Mouse (Mus musculus) frontal cortex, postnatal 36 days (tissue): ENCODE results near the gene Nrg4.
"Not testable (repeated sequence)": the region's sequence is repeated elsewhere in the genome, so short reads cannot be mapped to it uniquely, and the experiment has no call there.

Source experiments
- DNase-seq, 2 experiments: peaks; one replicate each; pipeline ENCODE4 v3.0.0; 2022; ENCODE audit warnings: low spot score in 2 of 2

Nrg4 gene

DNA sequence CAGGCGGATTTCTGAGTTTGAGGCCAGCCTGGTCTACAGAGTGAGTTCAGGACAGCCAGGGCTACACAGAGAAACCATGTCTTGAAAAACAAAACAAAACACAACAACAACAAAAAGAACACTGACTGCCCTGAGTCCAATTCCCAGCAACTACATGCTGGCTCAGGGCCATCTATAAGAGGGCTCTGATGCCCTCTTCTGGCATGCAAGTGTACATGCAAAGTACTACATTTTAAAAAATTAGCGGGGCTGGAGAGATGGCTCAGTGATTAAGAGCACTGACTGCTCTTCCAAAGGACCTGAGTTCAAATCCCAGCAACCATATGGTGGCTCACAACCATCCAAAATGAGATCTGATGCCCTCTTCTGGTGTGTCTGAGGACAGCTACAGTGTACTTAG is 74.5 kb downstream of the Nrg4 start:
- DNase-seq = not testable (repeated sequence)

DNA sequence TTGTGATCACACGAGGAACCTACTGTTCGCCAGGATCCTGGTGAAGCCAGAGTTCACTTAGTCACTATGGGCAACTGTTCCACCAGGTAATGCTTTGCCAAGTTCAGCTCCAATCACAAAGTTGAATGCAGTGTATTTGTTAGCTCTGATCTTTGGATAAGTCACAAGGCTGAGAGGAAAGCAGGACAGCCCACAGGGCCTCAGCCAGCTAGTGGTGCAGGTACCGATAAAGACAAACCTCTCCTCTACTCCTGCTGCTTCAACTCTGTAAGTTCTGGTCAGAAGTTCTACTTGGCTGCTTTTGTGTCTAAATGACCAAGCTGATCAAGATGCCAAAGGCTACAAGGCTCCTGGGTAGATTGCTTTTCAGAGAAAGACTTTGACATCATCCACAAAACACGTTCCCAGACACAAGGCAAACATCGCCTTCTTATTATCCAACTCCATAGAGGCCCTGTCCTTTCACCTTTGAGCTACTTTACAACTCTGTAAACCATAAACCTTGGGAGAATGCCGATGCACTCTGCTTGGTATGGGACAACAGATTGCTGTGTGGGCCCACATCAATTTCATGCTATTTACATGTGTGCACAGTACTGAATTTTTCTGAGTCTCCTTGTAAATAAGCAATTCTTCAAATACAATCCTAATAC is 75.9 kb downstream of the Nrg4 start:
- no peak for DNase-seq

DNA sequence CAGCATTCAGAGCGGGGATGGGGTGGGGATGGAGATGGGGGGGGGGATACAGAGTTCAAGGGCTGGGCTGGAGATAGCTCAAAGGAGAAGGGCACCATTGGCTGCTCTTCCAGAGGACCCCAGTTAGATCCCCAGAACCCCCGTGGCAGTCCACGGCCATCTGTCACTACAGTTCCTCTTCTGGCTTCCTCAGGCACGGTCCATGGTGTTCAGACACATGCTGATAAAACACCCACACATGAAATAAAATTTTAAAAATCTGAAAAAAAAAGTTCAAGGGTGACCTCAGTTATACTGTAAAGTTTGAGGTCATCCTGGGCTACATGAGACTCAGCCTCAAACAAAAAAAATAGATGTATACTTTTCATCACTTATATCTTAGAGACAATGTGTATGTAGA is 78.2 kb downstream of the Nrg4 start:
- DNase-seq = no peak

DNA sequence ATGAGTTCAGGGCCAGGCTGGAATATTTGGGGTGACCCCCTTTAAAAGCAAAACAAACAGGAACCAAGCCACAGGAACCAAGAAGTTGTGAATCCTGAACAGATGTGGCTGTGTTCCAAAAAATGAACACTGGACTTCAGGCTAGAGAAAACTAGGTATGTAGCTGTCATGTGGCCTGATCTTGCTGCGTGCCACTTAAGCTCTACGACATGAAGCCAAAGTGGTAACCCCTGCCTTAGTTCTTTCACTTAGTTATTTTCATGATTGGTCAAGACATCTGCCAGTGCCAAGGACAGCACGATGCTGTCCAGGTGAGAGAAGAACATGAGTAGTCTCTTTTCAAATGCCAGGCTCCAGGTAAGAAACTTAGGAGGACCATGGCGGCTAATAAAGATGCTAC is 79.7 kb downstream of the Nrg4 start:
- no peak for DNase-seq

DNA sequence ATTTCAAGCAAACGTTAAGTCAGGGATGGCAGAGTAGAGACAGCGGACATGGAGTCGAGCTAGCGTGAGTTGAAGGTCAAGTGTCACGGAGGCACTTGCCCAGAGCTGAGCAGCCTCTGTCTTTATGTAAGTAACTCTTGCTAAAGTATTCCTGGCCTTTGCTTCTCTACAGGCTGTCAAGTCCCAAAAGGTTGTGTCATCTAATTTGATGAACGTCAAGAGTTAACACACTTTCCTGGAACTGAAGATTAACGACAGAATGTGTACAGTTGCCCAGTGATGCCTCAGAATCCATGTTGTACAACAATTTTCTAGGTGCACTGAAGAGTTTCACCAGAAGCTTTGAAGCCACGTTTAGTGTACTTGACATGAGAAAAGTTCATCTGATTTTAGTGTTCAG is 80.2 kb downstream of the Nrg4 start:
- no peak for DNase-seq

DNA sequence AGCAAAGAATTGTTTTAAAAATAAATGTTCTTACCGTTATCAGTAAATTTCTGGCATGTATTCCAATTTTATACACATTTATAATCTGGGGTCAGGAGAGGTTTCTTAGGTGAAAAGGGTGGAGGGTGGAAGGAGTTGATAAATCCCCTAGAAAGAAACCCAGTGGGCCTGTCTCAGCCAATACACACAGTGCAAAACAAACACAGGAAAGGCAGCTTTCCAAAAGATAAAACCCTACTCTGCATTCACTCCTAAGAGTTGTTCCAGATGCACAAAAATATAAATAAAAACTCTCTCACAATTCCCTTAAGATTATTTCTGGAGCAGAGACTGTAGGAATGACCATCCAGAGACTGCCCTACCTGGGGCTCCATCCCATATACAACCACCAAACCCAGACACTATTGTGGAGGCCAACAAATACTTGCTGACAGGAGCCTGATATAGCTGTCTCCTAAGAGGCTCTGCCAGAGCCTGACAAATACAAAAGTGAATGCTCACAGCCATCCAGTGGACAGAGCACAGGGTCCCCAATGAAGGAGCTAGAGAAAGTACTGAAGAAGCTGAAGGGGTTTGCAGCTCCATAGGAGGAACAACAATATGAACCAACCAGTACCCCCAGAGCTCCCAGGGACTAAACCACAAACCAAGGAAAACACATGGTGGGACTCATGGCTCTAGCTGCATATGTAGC is 81.4 kb downstream of the Nrg4 start:
- not testable (repeated sequence) for DNase-seq

DNA sequence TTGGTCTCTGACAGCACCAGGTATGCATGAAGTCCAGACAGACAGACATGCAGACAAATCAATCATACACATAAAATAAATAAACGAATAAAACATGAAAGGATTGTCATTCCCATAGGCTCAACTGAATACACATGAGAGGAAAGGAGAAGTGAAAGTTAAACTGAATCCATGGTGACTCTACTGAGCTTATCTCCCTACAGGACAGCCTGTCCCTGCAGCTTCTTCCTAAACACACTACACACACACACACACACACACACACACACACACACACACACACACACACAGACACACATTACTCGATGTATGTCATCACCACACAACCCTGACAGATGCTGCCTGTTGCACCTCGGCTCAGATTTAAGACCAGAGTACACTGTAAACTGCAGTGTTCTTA is 82.6 kb downstream of the Nrg4 start:
- DNase-seq = no peak

DNA sequence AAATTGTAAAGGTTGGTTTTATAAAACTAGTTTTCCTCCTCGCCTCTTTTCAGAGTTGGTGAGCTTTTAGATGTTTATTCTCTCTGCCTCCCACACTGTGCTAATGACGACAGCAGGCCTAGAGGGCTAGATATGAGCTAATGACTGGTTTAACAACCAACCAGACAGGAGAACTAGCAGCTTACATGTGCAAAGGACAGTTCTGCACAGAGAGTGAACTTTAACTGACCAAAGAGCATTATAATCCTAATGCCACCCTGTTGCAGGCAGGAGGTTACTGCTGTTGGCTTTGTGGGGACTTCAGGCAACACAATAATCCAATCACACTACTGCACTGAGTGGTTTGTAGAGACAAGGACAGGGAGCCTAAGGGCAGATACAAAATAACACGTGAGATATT is 83.4 kb downstream of the Nrg4 start:
- DNase-seq = no peak

DNA sequence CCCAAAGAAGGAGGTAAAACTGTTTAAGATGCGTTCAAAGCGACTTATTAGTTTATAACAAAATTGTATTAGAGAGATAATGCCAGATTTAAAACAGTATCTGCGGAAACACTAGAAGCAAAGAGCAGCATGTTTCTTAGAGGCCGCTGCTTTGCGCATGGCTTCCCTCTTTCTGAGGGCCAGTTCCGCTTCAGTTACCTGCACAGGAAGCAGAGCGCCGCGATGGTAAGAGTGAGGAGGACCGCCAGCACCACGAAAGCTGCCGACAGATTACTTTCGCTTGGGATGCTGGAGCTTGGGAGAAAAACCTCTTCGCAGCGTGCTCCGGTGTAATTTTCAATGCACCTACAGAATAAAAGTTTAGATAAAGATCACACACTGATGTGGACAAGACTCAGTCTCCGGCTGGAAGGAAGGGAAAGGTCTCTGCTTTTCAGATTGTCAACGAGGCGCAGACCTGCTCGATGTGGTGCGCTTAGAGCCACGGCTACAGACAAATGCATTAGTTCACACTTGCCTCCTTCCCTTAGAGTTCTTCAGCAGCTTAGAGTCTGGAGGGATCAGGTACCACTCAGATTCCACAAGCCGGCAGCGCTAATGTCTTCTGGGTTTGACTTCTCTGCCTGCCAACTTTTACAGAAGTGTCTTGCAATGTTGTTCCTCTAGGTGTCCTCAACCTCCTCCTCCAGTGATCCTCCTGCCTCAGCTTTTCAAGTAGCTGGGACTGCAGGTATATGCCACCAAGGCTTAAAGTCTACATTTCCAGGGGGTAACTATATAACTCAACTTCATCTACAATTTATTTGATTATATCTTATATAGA is 84.6 kb downstream of the Nrg4 start:
- no peak for DNase-seq

DNA sequence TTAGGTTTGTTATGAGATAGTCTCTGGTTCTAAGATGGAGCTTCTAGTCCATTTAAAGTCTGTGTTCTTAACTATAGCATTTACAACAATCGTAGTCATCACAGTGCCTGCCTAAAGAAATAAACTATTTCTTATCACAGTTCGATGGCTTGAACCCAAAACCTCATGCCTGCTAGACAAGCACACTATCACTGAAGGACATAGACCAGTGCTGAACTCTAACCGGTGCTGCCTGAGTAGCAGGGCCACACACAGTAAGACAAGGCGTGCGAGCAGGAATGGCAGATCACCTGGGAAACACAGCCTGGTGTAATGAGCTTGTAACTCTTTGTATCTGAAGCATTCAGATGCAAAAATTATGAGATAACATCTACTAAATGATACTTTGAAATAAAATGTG is 85.8 kb downstream of the Nrg4 start:
- no peak for DNase-seq

DNA sequence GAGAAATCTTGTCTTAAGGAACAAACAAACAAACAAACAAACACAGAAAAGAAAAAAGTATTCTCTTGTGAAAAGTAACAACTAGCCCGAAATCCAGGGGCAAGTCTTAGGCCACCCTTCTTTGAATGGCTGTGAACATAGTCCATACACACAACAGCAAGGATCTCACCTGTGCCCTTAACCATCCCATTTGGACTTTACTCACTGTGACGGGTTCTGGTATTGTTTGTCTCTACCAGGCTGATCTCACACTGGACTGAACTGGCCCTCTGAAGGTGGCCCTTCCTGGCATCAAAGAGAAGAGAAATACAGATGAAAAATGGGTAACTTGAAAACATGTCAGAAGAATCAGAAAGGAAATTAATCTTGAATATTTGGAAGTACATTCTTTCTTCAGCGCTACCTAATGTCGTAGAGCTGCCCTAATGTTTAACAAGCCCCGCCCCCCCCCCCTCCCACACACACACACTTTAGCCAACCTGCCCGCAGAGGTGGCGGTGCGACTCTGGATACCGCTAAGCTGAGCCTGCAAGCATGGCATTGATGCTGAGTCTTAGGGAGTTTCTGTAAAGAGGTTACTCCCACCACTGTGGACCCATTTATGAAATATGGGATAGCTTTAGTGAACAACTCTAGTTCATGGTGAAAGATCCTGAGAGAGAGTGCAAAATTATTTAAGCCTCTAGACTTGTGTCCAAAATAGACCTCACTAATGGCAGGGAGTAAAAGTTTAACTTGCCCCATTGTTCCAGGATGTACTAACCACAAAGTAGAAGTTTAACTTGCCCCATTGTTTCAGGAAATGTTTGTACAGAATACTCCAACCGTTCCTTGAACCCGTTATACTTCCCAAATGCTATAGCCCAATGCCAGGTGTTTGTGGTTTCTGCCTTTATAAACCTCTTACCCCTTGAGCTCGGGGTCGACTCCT is 90.1 kb downstream of the Nrg4 start:
- no peak for DNase-seq

DNA sequence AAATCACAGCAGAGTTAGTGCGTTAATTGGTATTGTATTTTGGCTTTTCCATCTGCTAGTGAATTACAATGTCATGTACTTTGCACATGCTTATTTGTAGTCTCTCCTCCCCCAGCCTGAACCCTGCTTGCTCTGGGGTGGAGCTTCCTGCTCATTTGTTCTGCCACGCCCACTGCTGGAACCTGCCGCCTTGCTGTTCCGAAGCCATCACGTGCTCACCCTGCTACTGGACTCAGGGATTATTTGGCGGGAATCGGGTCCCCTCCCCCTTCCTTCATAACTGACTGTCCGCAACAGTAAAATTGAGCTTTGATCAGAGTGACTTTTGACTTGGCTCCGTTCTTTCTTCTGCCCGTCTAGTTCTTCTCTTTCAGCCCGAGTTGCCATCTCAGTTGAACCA is 93.6 kb downstream of the Nrg4 start:
- DNase-seq = not testable (repeated sequence)

DNA sequence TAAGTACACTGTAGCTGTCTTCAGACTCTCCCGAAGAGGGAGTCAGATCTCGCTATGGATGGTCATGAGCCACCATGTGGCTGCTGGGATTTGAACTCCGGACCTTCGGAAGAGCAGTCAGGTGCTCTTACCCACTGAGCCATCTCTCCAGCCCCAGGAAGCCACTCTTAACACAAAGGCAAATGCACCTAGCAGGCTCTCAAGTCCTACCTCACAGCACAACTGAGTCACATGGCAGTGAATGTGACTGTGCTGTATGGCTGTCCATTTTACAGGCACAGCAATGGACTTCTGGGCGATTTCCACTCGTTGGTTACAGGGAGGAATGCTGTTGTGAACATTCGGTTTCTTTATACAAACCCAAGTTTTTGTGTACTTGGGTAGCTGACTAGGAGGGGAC is 94.1 kb downstream of the Nrg4 start:
- no peak for DNase-seq

DNA sequence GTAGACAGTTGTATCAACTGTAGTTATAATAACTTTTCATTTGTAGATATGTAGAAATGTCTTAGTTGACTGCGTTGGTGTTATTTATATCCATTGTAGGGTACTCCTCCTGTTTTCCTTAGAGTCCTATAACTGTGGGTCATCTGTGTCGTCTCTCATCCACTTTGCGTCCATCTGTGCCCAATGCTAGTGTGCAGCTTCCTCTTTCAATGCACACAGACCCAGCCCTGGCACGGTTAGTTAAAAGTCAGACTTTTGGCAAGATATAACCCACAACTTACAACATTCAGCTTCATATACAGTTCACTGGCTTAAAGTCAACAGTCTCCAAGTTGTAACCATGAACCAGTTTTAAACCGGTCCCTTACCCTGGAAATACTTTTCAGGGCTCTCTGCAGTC is 94.5 kb downstream of the Nrg4 start:
- no peak for DNase-seq

DNA sequence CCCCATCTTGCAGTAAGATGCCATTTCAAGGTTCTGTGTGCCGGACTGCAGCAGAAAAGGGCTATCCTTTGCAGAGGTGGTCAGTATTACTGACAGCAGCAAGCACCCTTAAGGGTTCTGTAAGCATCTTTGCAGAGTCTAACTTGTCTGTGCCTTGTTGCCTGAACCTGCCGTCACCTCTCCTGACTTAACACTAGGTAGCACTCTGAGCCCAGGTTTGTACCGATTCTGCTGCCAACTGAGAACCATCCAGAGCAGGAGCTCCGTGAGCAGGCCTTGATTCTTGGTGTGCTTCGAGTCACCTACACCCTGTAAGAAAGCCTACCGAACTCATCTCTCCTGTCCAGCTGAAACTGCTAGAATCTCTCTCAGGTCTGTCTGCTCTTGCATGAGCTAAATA is 95.1 kb downstream of the Nrg4 start:
- no peak for DNase-seq

DNA sequence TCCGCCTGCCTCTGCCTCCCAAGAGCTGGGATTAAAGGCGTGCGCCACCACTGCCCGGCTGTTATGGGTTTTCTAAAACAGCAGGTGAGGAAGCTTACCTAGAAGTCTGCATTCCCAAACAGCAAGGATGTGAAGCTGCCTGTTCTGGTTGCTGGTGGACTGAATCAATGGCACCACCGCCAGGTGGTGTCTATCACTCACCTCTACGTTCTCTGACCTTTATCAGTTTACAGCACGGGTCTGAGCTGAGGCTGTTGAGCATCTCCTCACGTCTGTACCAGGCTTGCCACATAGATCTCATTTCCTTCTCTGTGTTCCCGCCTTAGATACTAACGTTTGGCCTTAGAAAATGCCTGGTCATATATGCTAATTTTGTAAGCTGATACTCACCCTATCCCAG is 97.6 kb downstream of the Nrg4 start:
- DNase-seq = no peak

DNA sequence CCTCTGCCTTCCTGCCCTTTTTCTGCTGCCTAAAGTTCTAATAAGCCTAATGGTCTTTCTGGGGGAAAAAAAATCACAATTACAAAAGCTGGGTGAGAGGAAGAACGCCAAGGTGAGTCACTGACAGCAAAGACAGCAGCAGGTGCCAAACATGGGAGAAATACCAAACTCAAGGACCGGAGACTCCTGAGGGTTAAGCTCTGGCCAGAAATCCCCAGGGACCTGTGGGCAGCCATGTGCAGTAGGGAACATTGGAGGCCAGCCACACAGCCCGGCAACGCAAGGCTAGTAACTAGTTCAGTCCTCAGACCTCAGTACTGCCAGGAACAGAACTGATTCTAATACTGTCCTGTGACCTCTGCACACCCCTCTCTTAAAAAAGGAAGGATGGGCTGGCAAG is 98.5 kb downstream of the Nrg4 start:
- DNase-seq = no peak

DNA sequence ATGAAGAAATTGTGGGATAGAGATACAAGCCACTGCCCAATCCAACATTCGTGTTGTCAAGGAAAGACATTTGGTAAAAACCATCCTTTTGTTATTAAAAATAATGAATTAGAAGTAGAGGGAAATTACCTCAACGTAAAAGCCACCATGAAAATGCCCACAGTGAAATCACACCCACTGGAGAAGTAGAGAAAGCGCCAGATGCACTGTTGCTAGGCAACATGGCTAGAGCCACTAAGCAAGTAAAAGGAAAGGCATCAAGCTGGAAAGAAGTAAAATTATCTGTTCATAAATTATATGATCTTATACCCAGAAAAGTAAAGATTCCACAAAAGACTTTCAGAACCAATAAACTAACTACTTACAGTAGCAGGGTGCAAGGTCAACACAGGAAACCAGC is 100.4 kb downstream of the Nrg4 start:
- peak; percentile 17 to 66 for DNase-seq

DNA sequence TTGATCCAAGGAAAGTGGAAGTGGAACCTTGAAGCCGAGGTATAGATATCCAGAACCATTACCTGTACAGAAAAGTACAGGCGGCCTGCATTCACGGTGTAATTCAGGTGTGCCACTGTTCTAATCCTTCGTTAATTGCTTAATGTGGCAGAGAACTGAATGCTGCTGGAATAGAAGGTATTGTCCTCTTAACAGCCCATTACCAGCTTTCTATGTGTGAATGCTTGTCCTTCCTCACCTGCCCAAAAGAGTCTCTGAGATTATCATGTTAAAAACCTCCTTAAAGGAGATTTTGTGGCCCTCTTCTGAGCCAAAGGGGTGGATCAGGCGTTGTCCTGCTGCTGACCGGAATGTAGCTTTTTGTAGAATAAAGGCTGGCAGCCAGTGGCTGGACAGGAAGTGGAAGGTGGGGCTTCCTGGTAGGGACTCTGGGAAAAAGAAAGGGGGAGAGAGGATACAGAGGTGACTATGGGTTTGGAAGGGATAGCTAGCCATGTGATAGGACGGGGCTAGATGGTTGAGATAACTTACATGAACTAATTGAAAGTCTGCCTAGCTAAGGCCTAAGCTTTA is 101.4 kb downstream of the Nrg4 start:
- DNase-seq = no peak

DNA sequence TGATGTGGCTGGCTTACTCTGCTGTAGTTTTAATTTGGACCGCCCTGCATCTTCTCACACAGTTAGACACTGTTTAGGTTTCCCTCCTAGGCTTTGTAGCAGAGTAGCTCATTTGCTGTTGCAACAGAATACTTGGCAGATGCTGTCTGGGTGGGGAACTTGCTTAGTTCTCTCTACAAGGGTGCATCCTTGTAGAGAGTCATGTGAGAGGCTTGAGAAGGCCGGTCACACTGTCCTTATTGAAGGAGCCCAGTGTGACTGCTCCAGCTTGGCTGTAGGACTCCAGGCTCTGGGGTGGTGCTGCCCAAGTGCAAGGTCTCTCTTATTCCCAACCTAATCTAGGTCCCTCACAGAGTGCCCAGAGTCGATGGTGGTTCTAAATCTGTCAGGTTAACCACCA is 109.3 kb downstream of the Nrg4 start:
- DNase-seq = no peak

DNA sequence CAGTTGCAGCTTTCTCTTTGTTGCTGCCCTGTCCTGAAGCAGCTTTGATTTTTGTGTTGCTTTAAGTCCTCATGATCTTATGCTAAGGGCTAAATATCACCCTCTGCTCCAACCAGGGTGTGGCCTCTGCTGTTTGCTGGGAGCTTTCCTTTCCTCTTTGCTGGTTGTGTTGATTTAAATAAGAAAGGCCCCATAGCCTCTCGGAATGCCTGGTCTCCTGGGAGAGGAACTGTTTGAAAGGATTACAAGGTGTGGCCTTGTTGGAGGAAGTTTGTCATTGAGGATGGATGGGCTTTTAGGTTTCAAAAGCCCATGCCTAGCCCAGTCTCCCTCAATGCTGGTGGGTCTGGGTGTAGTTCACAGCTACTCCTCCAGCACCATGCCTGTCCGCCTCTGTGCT is 110.6 kb downstream of the Nrg4 start:
- no peak for DNase-seq

DNA sequence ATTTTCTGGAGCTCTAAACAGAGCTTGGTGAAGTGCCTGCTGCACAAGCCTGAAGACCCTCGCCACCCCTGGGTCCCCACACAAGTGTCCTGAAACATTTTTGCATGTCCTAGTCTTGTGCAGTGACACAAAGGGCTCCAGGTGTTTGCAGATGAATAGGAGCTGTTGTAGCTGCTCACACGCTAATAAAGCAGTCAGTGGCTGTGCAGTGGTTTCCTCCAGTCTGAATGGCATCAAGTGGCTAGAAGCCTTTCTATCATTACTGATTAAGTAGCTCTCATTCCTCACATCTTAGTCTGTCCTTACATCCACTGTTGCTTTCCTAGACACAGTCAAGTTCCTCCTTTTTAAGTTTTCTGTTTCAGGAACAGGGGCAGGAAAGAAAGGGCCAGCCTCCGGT is 111.0 kb downstream of the Nrg4 start:
- no peak for DNase-seq
